Mouse (Mus musculus) thymus, postnatal 10 days (tissue): ENCODE results near the gene Ube2n.
A peak's percentile ranks its signal among the peaks of the same experiment; 100 is the strongest.

ENCODE experiments used
- DNase-seq, 2 experiments: peaks; one replicate each; pipeline ENCODE4 v3.0.0; 2021; ENCODE audit warnings: low spot score in 2 of 2

Gene Ube2n

GRCm38 (mm10) chr10:95514656-95515292 is at the start of gene Ube2n:
Gene Ube2n, plus strand, starts transcription at chr10:95515145.
- peak; percentile 95 to 96 for DNase-seq

- DNase-seq: no peak
These were observed 49.5 kb upstream of the Ube2n start for GRCm38 (mm10) chr10:95465485-95465896.

DNA sequence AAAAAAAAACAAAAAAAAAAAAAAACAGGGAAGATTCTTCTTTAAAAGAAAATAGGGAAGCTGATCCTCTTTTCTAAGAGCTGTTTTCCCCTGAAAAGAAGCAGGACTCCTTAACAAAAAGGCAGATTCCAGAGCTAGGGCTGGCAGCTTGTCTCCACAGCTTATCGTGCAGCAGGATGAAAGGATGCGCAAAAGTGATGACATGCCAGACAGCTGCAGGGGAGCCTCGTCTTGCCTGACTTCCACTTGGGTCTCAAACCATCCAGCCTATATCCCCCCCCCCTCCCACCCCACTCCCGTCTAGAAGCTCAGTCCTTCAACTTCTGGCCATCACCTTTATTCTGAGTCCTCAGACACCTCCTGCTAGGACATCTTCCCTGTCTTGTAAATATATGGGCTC is 46.1 kb upstream of the Ube2n start:
- DNase-seq: no peak

- DNase-seq: no peak
These were observed 43.8 kb upstream of the Ube2n start for GRCm38 (mm10) chr10:95471186-95471585.

GRCm38 (mm10) chr10:95471889-95472547 is 42.9 kb upstream of the Ube2n start:
- no peak for DNase-seq

GRCm38 (mm10) chr10:95475923-95476322 is 39.0 kb upstream of the Ube2n start:
- DNase-seq: peak; percentile 62 to 89

DNA sequence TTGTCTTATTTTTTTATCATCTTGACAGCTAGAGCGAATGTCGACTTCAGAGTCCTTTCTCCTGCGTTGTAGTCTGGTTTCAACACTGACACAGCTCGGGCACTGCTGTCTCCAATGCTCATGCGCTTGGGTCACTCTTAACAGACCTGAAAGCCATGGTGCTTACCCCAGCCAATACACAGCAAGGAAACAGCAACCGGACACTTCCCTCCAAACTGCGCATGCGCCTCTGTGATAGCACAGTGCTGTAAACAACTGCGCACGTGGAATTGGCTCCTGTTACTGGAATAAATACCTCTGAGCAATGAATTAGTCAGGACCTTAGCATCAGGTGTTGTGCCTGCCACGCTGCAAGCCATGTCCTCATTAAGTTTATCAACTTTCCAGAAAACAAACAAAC is 37.4 kb upstream of the Ube2n start:
- DNase-seq: no peak

- DNase-seq: no peak
These were observed 25.3 kb upstream of the Ube2n start for GRCm38 (mm10) chr10:95489653-95490052.

DNA sequence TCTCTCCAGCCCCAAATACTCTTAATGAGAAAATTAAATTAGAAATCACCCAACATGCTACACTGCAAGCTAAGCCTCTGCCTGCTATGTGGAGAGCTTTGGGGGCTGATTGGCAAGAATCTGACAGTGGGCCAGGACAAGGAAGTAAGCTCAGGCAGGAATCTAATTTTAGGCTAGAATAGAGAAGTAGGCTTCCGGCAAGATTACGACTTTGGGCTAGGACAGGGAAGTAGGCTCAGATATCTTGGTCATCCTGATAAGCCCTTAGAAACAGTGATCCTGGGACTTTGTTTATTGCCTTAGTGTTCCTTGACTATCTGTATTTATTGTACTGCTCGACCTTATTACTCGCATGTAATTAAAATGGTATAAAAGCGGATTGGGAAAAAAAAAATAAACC is 20.7 kb upstream of the Ube2n start:
- DNase-seq: no peak

GRCm38 (mm10) chr10:95501033-95501432 is 13.9 kb upstream of the Ube2n start:
- no peak for DNase-seq

DNA sequence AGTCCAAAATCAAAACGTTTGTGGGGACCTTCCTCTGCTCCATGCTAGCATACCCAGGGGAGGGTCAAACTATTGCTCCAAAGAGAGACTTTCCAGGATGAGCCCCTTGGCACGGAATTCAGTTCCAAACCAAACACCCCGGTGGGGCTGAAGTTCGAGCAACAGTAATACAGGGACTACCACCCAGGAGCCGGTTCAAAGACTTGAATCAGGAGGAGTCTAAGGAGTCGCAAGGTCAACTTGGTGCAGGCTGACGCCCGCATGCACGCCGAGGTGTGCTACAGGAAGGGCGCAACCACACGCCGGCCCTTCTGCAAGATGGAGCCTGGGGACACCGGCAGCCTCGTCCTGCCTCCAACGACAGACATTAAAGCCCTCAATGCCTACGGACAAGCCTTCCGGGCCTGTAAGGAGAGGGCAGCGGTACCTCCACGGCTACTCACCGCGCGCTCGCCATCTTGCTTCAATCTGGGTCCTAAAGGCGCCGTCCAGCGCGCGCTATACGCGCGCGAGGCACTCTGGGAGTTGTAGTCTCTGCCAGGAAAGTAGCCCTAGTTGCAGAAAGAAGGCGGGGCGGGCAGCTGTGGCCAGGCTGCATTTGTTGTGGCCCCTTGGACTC is 13.4 kb upstream of the Ube2n start, which contains the start of gene Mrpl42:
Gene Mrpl42, minus strand, starts transcription at position 478 of the 619 bp plus-strand sequence.
- peak; percentile 61 to 66 for DNase-seq

- DNase-seq: no peak
These were observed 11.3 kb upstream of the Ube2n start for GRCm38 (mm10) chr10:95503443-95504235.

DNA sequence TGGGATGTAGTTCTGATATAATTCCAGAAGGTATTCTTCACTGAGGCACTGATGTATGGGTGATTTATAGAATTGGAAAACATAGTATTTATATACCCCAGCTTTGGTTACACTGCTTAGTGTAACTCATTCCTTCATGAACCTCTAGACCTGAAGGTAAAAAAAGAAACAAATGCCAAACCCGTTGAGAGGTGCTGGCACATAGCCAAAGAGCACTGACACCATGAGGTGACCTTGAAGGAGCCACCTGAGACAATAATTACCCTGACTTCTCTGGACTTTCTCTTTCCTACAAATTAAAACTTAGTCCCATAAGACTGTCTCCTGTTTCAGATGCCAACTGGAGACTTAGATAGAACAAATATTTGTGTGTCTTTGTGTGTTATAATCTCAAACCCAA is 10.6 kb upstream of the Ube2n start:
- DNase-seq: no peak

DNA sequence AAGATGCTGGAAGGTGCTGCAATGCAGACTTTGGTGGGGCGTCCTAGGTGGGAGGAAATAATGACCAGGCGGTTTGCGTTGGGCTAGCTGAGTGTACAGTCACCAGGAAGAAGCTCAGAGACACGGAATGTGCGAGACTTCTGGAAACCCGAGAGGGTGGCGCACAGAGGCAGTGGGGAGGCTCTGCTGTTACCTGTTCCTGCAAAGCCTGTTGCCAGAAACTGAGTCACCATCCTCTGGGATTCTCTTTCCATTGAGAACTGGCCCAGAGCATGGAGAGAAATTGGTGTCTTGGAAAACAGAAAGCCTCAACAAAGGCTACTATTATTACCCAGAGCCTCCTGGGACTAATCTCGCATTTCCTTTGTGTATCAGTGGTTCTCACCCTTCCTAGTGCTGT is 6.8 kb upstream of the Ube2n start:
- DNase-seq: no peak

- no peak for DNase-seq
These were observed 6.2 kb upstream of the Ube2n start for GRCm38 (mm10) chr10:95508793-95509192.

- DNase-seq: no peak
These were observed 5.7 kb upstream of the Ube2n start for GRCm38 (mm10) chr10:95509263-95509662.

GRCm38 (mm10) chr10:95512635-95513034 is 2.3 kb upstream of the Ube2n start:
- no peak for DNase-seq

GRCm38 (mm10) chr10:95513768-95514556 is 983 bp upstream of the Ube2n start:
- peak in 1 of 2 experiments; percentile 7 for DNase-seq

DNA sequence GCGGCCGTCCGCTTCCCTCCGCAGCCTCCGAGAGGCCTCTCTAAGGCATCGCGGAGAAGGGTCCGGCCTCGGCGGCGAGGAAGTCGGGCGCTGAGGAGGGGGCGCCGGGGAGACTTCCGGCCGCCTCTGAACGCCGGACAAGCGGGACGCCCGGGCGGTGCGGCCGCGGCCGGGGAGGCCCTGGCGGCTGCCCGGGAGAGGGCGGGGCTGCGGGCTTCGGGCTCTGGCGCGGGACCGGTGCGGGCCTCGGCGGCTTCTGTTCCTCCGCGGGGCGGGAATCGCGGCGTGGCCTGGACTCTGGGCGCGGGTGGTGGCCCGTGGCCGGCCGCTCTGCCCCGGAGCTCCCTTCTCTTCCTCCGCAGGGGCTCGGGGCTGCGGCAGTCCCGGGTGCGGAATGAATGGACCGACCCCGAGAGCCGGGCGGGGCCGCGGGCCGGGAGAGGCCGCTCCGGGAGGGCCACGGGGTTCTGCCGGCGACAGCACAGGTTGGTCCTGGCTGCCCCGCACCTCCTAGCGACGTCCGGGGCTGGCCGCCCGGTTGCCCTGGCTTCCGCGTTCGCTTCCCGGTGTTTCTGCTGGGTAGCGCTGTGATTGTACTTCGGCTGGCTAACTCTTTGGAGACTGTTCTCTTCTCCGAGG is 467 bp downstream of the Ube2n start:
- peak; percentile 40 to 53 for DNase-seq

- no peak for DNase-seq
These were observed 2.7 kb downstream of the Ube2n start for GRCm38 (mm10) chr10:95517656-95518055.
